Mouse (Mus musculus): Measurements from ENCODE around the gene Wdr48. TPM values are rescaled to one million over a fixed set of nuclear protein-coding genes. Genes with fewer than 3 reads are reported as not detected.
A peak's percentile ranks its signal among the peaks of the same experiment; 100 is the strongest.

Gene Wdr48
- total and polyA plus RNA-seq, 3 experiments: 26.9 to 32.3 (median 32.0) TPM

- H3K4me3 ChIP-seq (replicated peaks in 1 of 3; ENCODE audit: low read depth in 2 of 3, low read length in 2 of 3, poor library complexity in 1 of 3): no peak overlapping the region
Measured at GRCm38 (mm10) chr9:119854170-119854569, 40.5 kb upstream of the Wdr48 start.

DNA sequence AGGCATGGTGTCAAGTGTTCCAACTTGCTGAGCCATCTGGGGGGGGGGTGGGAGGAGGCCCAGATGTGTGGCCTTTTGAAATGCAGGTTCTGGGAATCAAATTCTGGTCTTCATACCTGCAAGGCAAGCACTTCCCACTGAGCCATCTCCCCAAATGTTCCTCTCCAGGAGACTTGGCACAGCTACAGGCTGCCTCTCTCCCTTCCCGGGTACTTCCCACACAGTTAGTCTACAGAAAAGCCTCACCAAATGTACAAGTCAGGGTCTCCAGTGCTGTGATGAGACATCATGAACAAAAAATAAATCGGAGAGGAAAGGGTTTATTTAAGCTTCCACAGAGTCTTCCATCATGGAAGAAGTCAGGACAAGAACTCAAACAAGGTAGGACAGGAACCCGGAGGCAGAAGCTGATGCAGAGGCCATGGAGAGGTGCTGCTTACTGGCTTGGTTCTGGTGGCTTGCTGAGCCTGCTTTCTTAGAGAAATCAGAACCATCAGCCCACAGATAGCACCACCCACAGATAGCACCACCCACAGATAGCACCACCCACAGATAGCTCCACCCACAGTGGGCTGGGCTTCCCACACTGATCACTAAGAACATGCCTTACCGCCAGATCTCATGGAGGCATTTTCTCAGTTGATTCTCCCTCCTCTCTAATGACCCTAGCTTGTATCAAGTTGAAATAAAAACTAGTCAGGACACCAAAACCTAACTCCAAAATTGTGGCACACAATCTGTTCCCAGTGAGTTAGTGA is 7.4 kb upstream of the Wdr48 start:
- Histone ChIP-seq H3K79me2 (replicated peaks; ENCODE audit: control insufficient read depth, extremely low read depth, insufficient read depth, poor library complexity, severe bottlenecking) (no peaks in the 10 kb centered on the region), H3K27me3 (replicated peaks) (peaks cover 11% of the 10 kb centered on the region), H3K9me3 (replicated peaks; ENCODE audit: low read length) (peaks cover 7% of the 10 kb centered on the region), H3K4me1 (ENCODE audit: control insufficient read depth in 1 of 2, insufficient read depth in 2 of 2) (peaks cover 0 to 17% of the 10 kb centered on the region in 2 experiments; a peak in 1 of 4 replicates), H3K4me2 (ENCODE audit: insufficient read depth, low read depth, poor library complexity, severe bottlenecking) (no peak overlapping the region), H3K27ac (ENCODE audit: insufficient read depth, low read depth) (no peak overlapping the region), H3K9ac (ENCODE audit: insufficient read depth, low read depth) (no peak overlapping the region), H3K36me3 (replicated peaks in 1 of 2; ENCODE audit: control insufficient read depth in 1 of 2, insufficient read depth in 1 of 2, low read length in 1 of 2) (no peaks in the 10 kb centered on the region), H3K4me3 (replicated peaks in 1 of 3; ENCODE audit: low read depth in 2 of 3, low read length in 2 of 3, poor library complexity in 1 of 3) (no peak overlapping the region)
- dilution Hi-C loops (cut with MboI; ENCODE audit: extremely low pct_ligation_motif_present, extremely low pct_unique_long_range_greater_than_20kb, low sequenced_read_pairs): no loop called here
- no peak for TF ChIP-seq HCFC1 (IDR thresholded peaks at IDR 0.05; ENCODE audit: low read depth, low read length)
- TF ChIP-seq RCOR1 (conservative IDR thresholded peaks at IDR 0.05; ENCODE audit: low read depth, low read length): no peak
- no peak for TF ChIP-seq GABPA (IDR thresholded peaks at IDR 0.05; ENCODE audit: insufficient replicate concordance, low read depth, low read length)
- no peak for TF ChIP-seq ETS1 (conservative IDR thresholded peaks at IDR 0.05; ENCODE audit: low read depth, low read length)
- no peak for TF ChIP-seq ZNF384 (IDR thresholded peaks at IDR 0.05; ENCODE audit: low read depth, low read length)
- no peak for TF ChIP-seq TCF12 (IDR thresholded peaks at IDR 0.05; ENCODE audit: low read depth, low read length)
- TF ChIP-seq MAZ (IDR thresholded peaks at IDR 0.05; ENCODE audit: low read depth, low read length): no peak
- TF ChIP-seq ZKSCAN1 (IDR thresholded peaks at IDR 0.05; ENCODE audit: borderline replicate concordance, low read depth, low read length): no peak
- in situ Hi-C loops (cut with MboI; ENCODE audit: low pct_ligation_motif_present, low pct_unique_long_range_greater_than_20kb, low sequenced_read_pairs): loop anchor here (10.0 to 25.0 kb wide), 3 partner anchors 93 to 425 kb away; no protein-coding TSS in a partner anchor
- peak; percentile 38 for DNase-seq (ENCODE audit: extremely low read depth)

More at GRCm38 (mm10) chr9:119854170-119854569, 40.5 kb upstream of the Wdr48 start:
- TF ChIP-seq ZKSCAN1 (IDR thresholded peaks at IDR 0.05; ENCODE audit: borderline replicate concordance, low read depth, low read length) (no peak), KAT2A (IDR thresholded peaks at IDR 0.05; ENCODE audit: insufficient replicate concordance, low read length) (no peak), JUN (IDR thresholded peaks at IDR 0.05; ENCODE audit: insufficient read depth, low read depth, low read length) (no peak), MEF2A (IDR thresholded peaks at IDR 0.05; ENCODE audit: borderline replicate concordance, low read depth, low read length) (no peak), HCFC1 (IDR thresholded peaks at IDR 0.05; ENCODE audit: low read depth, low read length) (no peak), USF2 (conservative IDR thresholded peaks at IDR 0.05; ENCODE audit: low read depth, low read length) (no peak)
- Histone ChIP-seq H3K79me2 (replicated peaks; ENCODE audit: control insufficient read depth, extremely low read depth, insufficient read depth, poor library complexity, severe bottlenecking) (no peaks in the 10 kb centered on the region), H3K9me3 (replicated peaks; ENCODE audit: low read length) (peaks cover 5% of the 10 kb centered on the region), H3K9ac (ENCODE audit: insufficient read depth, low read depth) (no peak overlapping the region), H3K4me1 (ENCODE audit: control insufficient read depth in 1 of 2, insufficient read depth in 2 of 2) (peaks cover 0 to 5% of the 10 kb centered on the region in 2 experiments; a peak in 2 of 4 replicates), H3K36me3 (replicated peaks in 1 of 2; ENCODE audit: control insufficient read depth in 1 of 2, insufficient read depth in 1 of 2, low read length in 1 of 2) (no peaks in the 10 kb centered on the region), H3K27ac (ENCODE audit: insufficient read depth, low read depth) (no peak overlapping the region), H3K4me2 (ENCODE audit: insufficient read depth, low read depth, poor library complexity, severe bottlenecking) (no peak overlapping the region), H3K27me3 (replicated peaks) (no peaks in the 10 kb centered on the region)
- dilution Hi-C loops (cut with MboI; ENCODE audit: extremely low pct_ligation_motif_present, extremely low pct_unique_long_range_greater_than_20kb, low sequenced_read_pairs) (no loop called here), in situ Hi-C loops (cut with MboI; ENCODE audit: low pct_ligation_motif_present, low pct_unique_long_range_greater_than_20kb, low sequenced_read_pairs) (no loop called here)
- DNase-seq (ENCODE audit: extremely low read depth): no peak

Measured in CH12.LX (cell line).